Mouse (Mus musculus) retina, adult 2 months (tissue): ENCODE measurements around the gene Arhgap31.

Source experiments
- DNase-seq: peaks from one replicate; pipeline ENCODE4 v3.0.0-alpha.2; 2012; ENCODE audit warnings: low read depth, low spot score

The Arhgap31 gene

GRCm38 (mm10) chr16:38606509-38606908, 106.6 kb downstream of the Arhgap31 start:
- no peak for DNase-seq

- no peak for DNase-seq
Observed at GRCm38 (mm10) chr16:38602989-38603804, 109.9 kb downstream of the Arhgap31 start.

GRCm38 (mm10) chr16:38598986-38599680, 113.9 kb downstream of the Arhgap31 start:
- DNase-seq, result no peak

GRCm38 (mm10) chr16:38596651-38597050, 116.4 kb downstream of the Arhgap31 start:
- DNase-seq, result no peak

- DNase-seq, result no peak
Observed at GRCm38 (mm10) chr16:38596099-38596498, 117.0 kb downstream of the Arhgap31 start.

- no peak for DNase-seq
Observed at GRCm38 (mm10) chr16:38594435-38594834, 118.6 kb downstream of the Arhgap31 start.

- DNase-seq, result no peak
Observed at GRCm38 (mm10) chr16:38592946-38593345, 120.1 kb downstream of the Arhgap31 start.

- no peak for DNase-seq
Observed at GRCm38 (mm10) chr16:38592026-38592678, 120.9 kb downstream of the Arhgap31 start.

- DNase-seq, result no peak
Observed at GRCm38 (mm10) chr16:38591506-38591905, 121.6 kb downstream of the Arhgap31 start.

- no peak for DNase-seq
Observed at GRCm38 (mm10) chr16:38587572-38587971, 125.5 kb downstream of the Arhgap31 start.

GRCm38 (mm10) chr16:38587163-38587562, 125.9 kb downstream of the Arhgap31 start:
- no peak for DNase-seq

- DNase-seq, result no peak
Observed at GRCm38 (mm10) chr16:38585186-38585585, 127.9 kb downstream of the Arhgap31 start.

GRCm38 (mm10) chr16:38584761-38585160, 128.3 kb downstream of the Arhgap31 start:
- DNase-seq, result no peak

GRCm38 (mm10) chr16:38571481-38571880, 141.6 kb downstream of the Arhgap31 start:
- DNase-seq, result no peak

GRCm38 (mm10) chr16:38568192-38568591, 144.9 kb downstream of the Arhgap31 start:
- no peak for DNase-seq

- DNase-seq, result no peak
Observed at GRCm38 (mm10) chr16:38563516-38563915, 149.6 kb downstream of the Arhgap31 start.

GRCm38 (mm10) chr16:38562968-38563327, 150.1 kb downstream of the Arhgap31 start:
- DNase-seq, result no peak

GRCm38 (mm10) chr16:38562131-38562967, 150.7 kb downstream of the Arhgap31 start:
- DNase-seq, result peak; percentile 92

GRCm38 (mm10) chr16:38558221-38558748, 154.8 kb downstream of the Arhgap31 start, which contains the start of gene Tmem39a:
Gene Tmem39a (plus strand): TSS chr16:38558698.
- no peak for DNase-seq

- DNase-seq, result no peak
Observed at GRCm38 (mm10) chr16:38555988-38556387, 157.1 kb downstream of the Arhgap31 start.
